Mouse (Mus musculus): Measurements from ENCODE around the gene Dppa3.

GRCm38 (mm10) chr6:122660601-122661379 is 34.6 kb downstream of the Dppa3 start:
- TF ChIP-seq CTCF (IDR thresholded peaks at IDR 0.05; ENCODE audit: low read depth, low read length) (peak; percentile 23; the same call in 1 of the 2 replicates), POLR2A (IDR thresholded peaks at IDR 0.05; ENCODE audit: extremely low read depth, insufficient read depth, low read length) (no peak)
